Mouse (Mus musculus) small intestine, adult 2 months (tissue): ENCODE measurements at regions not wholly inside any gene's neighbourhood (a gene's known extent, or its start where the extent isn't known, plus 50 kb on each side); places are given as distances from the start of the nearest gene placed in this dataset.

Source experiments
- CTCF ChIP-seq: fragments of 200-500 bp; IDR thresholded peaks from 2 replicates; pipeline ENCODE4 v1.5.1; 2012; ENCODE audit warnings: low read depth, mild to moderate bottlenecking, control low read depth, inconsistent platforms, low read length, moderate library complexity, mixed read lengths; ENCODE audit not compliant: insufficient replicate concordance, insufficient read length; ENCODE audit errors: extremely low read depth
- POLR2A ChIP-seq: fragments of 200-500 bp; IDR thresholded peaks from 2 replicates; pipeline ENCODE4 v1.6.1; 2012; ENCODE audit warnings: low read depth, mild to moderate bottlenecking, control low read depth, inconsistent platforms, low read length, moderate library complexity

DNA sequence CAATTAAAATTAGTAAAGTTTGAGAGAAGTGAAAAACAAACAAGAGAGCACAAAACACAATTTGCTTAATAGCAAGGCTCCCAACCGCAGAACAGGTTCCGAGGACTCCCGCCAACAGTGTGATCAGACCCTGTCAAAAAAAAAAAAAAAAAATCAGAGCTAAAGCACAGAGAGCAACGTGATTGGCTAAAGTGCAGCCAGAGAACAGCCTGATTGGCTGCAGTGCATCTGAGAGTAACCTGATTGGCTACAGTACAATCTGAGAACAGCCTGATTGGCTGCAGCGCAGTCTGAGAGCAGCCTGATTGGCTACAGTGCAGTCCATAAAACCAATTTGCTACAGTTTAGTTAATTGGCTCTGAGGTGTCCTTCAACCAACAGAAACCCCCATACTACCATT, 74.6 kb upstream of the Mark1 start:
- TF ChIP-seq CTCF (no peak), POLR2A (no peak)
